In the genomic region with DNA sequence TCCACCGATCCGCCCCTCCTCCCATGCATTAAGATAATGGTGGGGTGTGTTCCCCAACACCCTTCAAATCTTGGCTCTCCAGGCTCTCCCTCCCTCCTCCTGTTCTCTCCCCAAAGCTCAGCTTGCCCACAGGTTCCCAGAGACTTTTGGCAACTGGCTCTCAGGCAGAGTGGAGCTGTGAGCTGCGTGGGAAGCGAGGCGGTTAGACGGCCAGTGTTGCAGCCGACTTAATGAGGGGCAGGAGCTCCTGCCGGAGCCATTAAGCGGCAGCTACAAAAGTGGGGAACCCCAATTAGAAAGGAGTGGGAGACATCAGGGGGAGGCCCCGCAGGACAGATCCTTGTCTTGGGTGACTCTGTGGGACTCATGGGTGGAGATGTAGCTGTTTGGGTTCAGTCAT, we compare ENCODE assay signal across 8 mouse cellular contexts.
DNase-seq lines count a peak whose midpoint lies in the region; ATAC-seq and TF ChIP-seq lines count a peak whose summit lies in the region.

No protein-coding gene starts in this region.

- peak; percentile 16 for DNase-seq in layer of hippocampus, adult 11-12 months (ENCODE audit: low spot score)
- DNase-seq in layer of hippocampus, postnatal 25 days (ENCODE audit: extremely low spot score in 1 of 2, low spot score in 1 of 2), result no peak
- DNase-seq in midbrain, embryonic 14.5 days, result peak; percentile 67
- no peak for DNase-seq in cerebellum, adult 11 months
- DNase-seq in thymus, postnatal 10 days (ENCODE audit: low spot score in 2 of 2), result no peak

- no peak overlapping the region for H3K9ac ChIP-seq in forebrain, embryonic 12.5 days
- H3K9ac ChIP-seq in intestine, postnatal 0 days (ENCODE audit: low read depth, low read length), result no peak overlapping the region
- peak overlapping the region; percentile 12; the same call in 1 of the 2 replicates for H3K9ac ChIP-seq in midbrain, embryonic 14.5 days (replicated peaks; ENCODE audit: low read length)

- no peak overlapping the region; the same call in 1 of the 2 replicates for H3K27ac ChIP-seq in forebrain, embryonic 12.5 days
- H3K27ac ChIP-seq in intestine, postnatal 0 days (ENCODE audit: low read depth, low read length), result no peak overlapping the region
- H3K27ac ChIP-seq in midbrain, embryonic 14.5 days (replicated peaks; ENCODE audit: low read depth, low read length), result peak overlapping the region; percentile 49

- TF ChIP-seq CTCF in intestine, postnatal 0 days (IDR thresholded peaks at IDR 0.05; ENCODE audit: low read depth), result no peak

- WGBS in forebrain, embryonic 12.5 days, result 1% methylated on average over 10 of the region's 10 CpGs
- WGBS in intestine, postnatal 0 days, result 25% methylated on average over 10 of the region's 10 CpGs
- WGBS in midbrain, embryonic 14.5 days, result 3% methylated on average over 10 of the region's 10 CpGs

- H3K4me1 ChIP-seq in forebrain, embryonic 12.5 days, result peaks cover 21% of the 10 kb centered on the region
- H3K4me1 ChIP-seq in intestine, postnatal 0 days (replicated peaks; ENCODE audit: control insufficient read depth, insufficient read depth, low read length), result no peaks in the 10 kb centered on the region
- peaks cover 21% of the 10 kb centered on the region for H3K4me1 ChIP-seq in midbrain, embryonic 14.5 days (ENCODE audit: control insufficient read depth, insufficient read depth, low read length)

- no peaks in the 10 kb centered on the region for H3K36me3 ChIP-seq in forebrain, embryonic 12.5 days (replicated peaks)
- no peaks in the 10 kb centered on the region for H3K36me3 ChIP-seq in intestine, postnatal 0 days (ENCODE audit: control insufficient read depth, insufficient read depth)
- no peaks in the 10 kb centered on the region for H3K36me3 ChIP-seq in midbrain, embryonic 14.5 days (ENCODE audit: control insufficient read depth, insufficient read depth, low read length)

- H3K27me3 ChIP-seq in forebrain, embryonic 12.5 days, result peaks cover 55% of the 10 kb centered on the region
- H3K27me3 ChIP-seq in intestine, postnatal 0 days (replicated peaks; ENCODE audit: control insufficient read depth, insufficient read depth, low read length), result peaks cover 11% of the 10 kb centered on the region; the same call in 1 of the 2 replicates
- H3K27me3 ChIP-seq in midbrain, embryonic 14.5 days (ENCODE audit: control insufficient read depth, insufficient read depth, low read length), result 0 out of 2 replicates have a peak, but pooled peaks cover 7% of the 10 kb centered on the region

- no peaks in the 10 kb centered on the region for H3K9me3 ChIP-seq in forebrain, embryonic 12.5 days
- H3K9me3 ChIP-seq in intestine, postnatal 0 days (ENCODE audit: control insufficient read depth), result no peaks in the 10 kb centered on the region
- no peaks in the 10 kb centered on the region for H3K9me3 ChIP-seq in midbrain, embryonic 14.5 days (ENCODE audit: control insufficient read depth, low read length)

- peak overlapping the region; percentile 16 for H3K4me3 ChIP-seq in forebrain, embryonic 12.5 days (replicated peaks)
- peak overlapping the region; percentile 5; the same call in 1 of the 2 replicates for H3K4me3 ChIP-seq in intestine, postnatal 0 days (ENCODE audit: low read depth, low read length)
- H3K4me3 ChIP-seq in midbrain, embryonic 14.5 days (replicated peaks; ENCODE audit: low read depth, low read length), result peak overlapping the region; percentile 22; the same call in 1 of the 2 replicates

- peak; percentile 27; the same call in 1 of the 2 replicates for ATAC-seq in forebrain, embryonic 12.5 days (ENCODE audit: low FRiP score)
- no peak for ATAC-seq in intestine, postnatal 0 days
- no peak for ATAC-seq in midbrain, embryonic 14.5 days (ENCODE audit: low FRiP score, low TSS enrichment)
- no peak for ATAC-seq in erythroblast, adult 5-6 weeks (replicated peaks; ENCODE audit: low FRiP score, poor library complexity, severe bottlenecking)

- peak overlapping the region; percentile 40 for H3K4me2 ChIP-seq in forebrain, embryonic 12.5 days
- peak overlapping the region; percentile 35; the same call in 1 of the 2 replicates for H3K4me2 ChIP-seq in intestine, postnatal 0 days (replicated peaks; ENCODE audit: low read depth)
- peak overlapping the region; percentile 45 for H3K4me2 ChIP-seq in midbrain, embryonic 14.5 days (ENCODE audit: low read length)

Comparison
In these comparisons a context has a peak if more than half of its experiments do, and no peak if none do; other contexts are left out.
1. DNase-seq: peak in layer of hippocampus, adult 11-12 months (single experiment) and midbrain, embryonic 14.5 days (single experiment); none in layer of hippocampus, postnatal 25 days (0 of 2), cerebellum, adult 11 months (single experiment) and thymus, postnatal 10 days (0 of 2).
2. Peak in every context shown above with its lines, with median percentiles within 50 percentile points of each other: H3K4me2 ChIP-seq and H3K4me3 ChIP-seq.